Mouse (Mus musculus): Measurements from ENCODE around the gene Pmfbp1.
"Not testable (repeated sequence)": the region's sequence is repeated elsewhere in the genome, so short reads cannot be mapped to it uniquely, and the experiment has no call there.

The Pmfbp1 gene

GRCm38 (mm10) chr8:109493727-109494126 is at the start of gene Pmfbp1:
Gene Pmfbp1 (plus strand): TSS chr8:109494027.
- no peak for DNase-seq (ENCODE audit: low spot score in 2 of 2)

- DNase-seq (ENCODE audit: low spot score in 2 of 2), result not testable (repeated sequence)
Observed at GRCm38 (mm10) chr8:109446896-109447295, 46.9 kb upstream of the Pmfbp1 start.

GRCm38 (mm10) chr8:109451000-109451399 is 42.8 kb upstream of the Pmfbp1 start:
- DNase-seq (ENCODE audit: low spot score in 2 of 2), result no peak

- DNase-seq (ENCODE audit: low spot score in 2 of 2), result no peak
Observed at GRCm38 (mm10) chr8:109455113-109455512, 38.7 kb upstream of the Pmfbp1 start.

- no peak for DNase-seq (ENCODE audit: low spot score in 2 of 2)
Observed at GRCm38 (mm10) chr8:109457387-109457786, 36.4 kb upstream of the Pmfbp1 start.

- peak in 1 of 2 experiments; percentile 2 for DNase-seq (ENCODE audit: low spot score in 2 of 2)
Observed at GRCm38 (mm10) chr8:109458580-109458979, 35.2 kb upstream of the Pmfbp1 start.

GRCm38 (mm10) chr8:109463075-109463474 is 30.8 kb upstream of the Pmfbp1 start:
- no peak for DNase-seq (ENCODE audit: low spot score in 2 of 2)

- DNase-seq (ENCODE audit: low spot score in 2 of 2), result no peak
Observed at GRCm38 (mm10) chr8:109463677-109464313, 30.0 kb upstream of the Pmfbp1 start.

- no peak for DNase-seq (ENCODE audit: low spot score in 2 of 2)
Observed at GRCm38 (mm10) chr8:109464451-109464891, 29.4 kb upstream of the Pmfbp1 start.

GRCm38 (mm10) chr8:109465056-109465455 is 28.8 kb upstream of the Pmfbp1 start:
- no peak for DNase-seq (ENCODE audit: low spot score in 2 of 2)

GRCm38 (mm10) chr8:109465761-109466160 is 28.1 kb upstream of the Pmfbp1 start:
- DNase-seq (ENCODE audit: low spot score in 2 of 2), result no peak

GRCm38 (mm10) chr8:109467516-109467915 is 26.3 kb upstream of the Pmfbp1 start:
- no peak for DNase-seq (ENCODE audit: low spot score in 2 of 2)

GRCm38 (mm10) chr8:109468112-109468511 is 25.7 kb upstream of the Pmfbp1 start:
- DNase-seq (ENCODE audit: low spot score in 2 of 2), result no peak

GRCm38 (mm10) chr8:109471876-109472275 is 22.0 kb upstream of the Pmfbp1 start:
- no peak for DNase-seq (ENCODE audit: low spot score in 2 of 2)

- no peak for DNase-seq (ENCODE audit: low spot score in 2 of 2)
Observed at GRCm38 (mm10) chr8:109472400-109472799, 21.4 kb upstream of the Pmfbp1 start.

GRCm38 (mm10) chr8:109474442-109475121 is 19.2 kb upstream of the Pmfbp1 start:
- no peak for DNase-seq (ENCODE audit: low spot score in 2 of 2)

GRCm38 (mm10) chr8:109475436-109475835 is 18.4 kb upstream of the Pmfbp1 start:
- no peak for DNase-seq (ENCODE audit: low spot score in 2 of 2)

GRCm38 (mm10) chr8:109478586-109478985 is 15.2 kb upstream of the Pmfbp1 start:
- no peak for DNase-seq (ENCODE audit: low spot score in 2 of 2)

- no peak for DNase-seq (ENCODE audit: low spot score in 2 of 2)
Observed at GRCm38 (mm10) chr8:109484741-109485140, 9.1 kb upstream of the Pmfbp1 start.

GRCm38 (mm10) chr8:109485530-109485929 is 8.3 kb upstream of the Pmfbp1 start:
- no peak for DNase-seq (ENCODE audit: low spot score in 2 of 2)

- no peak for DNase-seq (ENCODE audit: low spot score in 2 of 2)
Observed at GRCm38 (mm10) chr8:109492785-109493184, 1.0 kb upstream of the Pmfbp1 start.

- DNase-seq (ENCODE audit: low spot score in 2 of 2), result no peak
Observed at GRCm38 (mm10) chr8:109494601-109495000, 774 bp downstream of the Pmfbp1 start.

GRCm38 (mm10) chr8:109497431-109497830 is 3.6 kb downstream of the Pmfbp1 start:
- DNase-seq (ENCODE audit: low spot score in 2 of 2), result no peak

Data from urinary bladder, adult 18-20 months (tissue).